Mouse (Mus musculus) liver, embryonic 15.5 days (tissue): ENCODE results near the gene Scarf1. TPM values are rescaled to one million over a fixed set of nuclear protein-coding genes. Genes with fewer than 3 reads are reported as not detected.

ENCODE experiments used
- ATAC-seq: fragments of 200-750 bp; cut with Nextera tagmentation; 2 replicates; pipeline ENCODE4 v1.8.0; 2017; ENCODE audit warnings: moderate number of reproducible peaks, mild to moderate bottlenecking, moderate library complexity; ENCODE audit not compliant: insufficient read depth
- H3K27ac ChIP-seq: fragments of 300-500 bp; sonication (generic); replicated peaks from 2 replicates; pipeline ENCODE4 v1.5.1; 2015; ENCODE audit warnings: mild to moderate bottlenecking, inconsistent platforms
- H3K27me3 ChIP-seq: fragments of 300-500 bp; sonication (generic); 2 replicates; pipeline ENCODE4 v1.6.1; 2015; ENCODE audit warnings: mild to moderate bottlenecking, inconsistent platforms
- H3K36me3 ChIP-seq: fragments of 300-500 bp; sonication (generic); replicated peaks from 2 replicates; pipeline ENCODE4 v1.6.1; 2015; ENCODE audit warnings: moderate library complexity, mild to moderate bottlenecking, inconsistent platforms
- H3K4me1 ChIP-seq: fragments of 300-500 bp; sonication (generic); replicated peaks from 2 replicates; pipeline ENCODE4 v1.6.1; 2015; ENCODE audit warnings: inconsistent platforms
- H3K4me2 ChIP-seq: fragments of 300-500 bp; sonication (generic); 2 replicates; pipeline ENCODE4 v1.6.1; 2015; ENCODE audit warnings: moderate library complexity, mild to moderate bottlenecking, inconsistent platforms
- H3K4me3 ChIP-seq: fragments of 300-500 bp; sonication (generic); replicated peaks from 2 replicates; pipeline ENCODE4 v1.5.1; 2015; ENCODE audit warnings: mild to moderate bottlenecking, inconsistent platforms
- H3K9ac ChIP-seq: fragments of 300-500 bp; sonication (generic); 2 replicates; pipeline ENCODE4 v1.6.1; 2015; ENCODE audit warnings: moderate library complexity, mild to moderate bottlenecking, inconsistent platforms
- H3K9me3 ChIP-seq: fragments of 300-500 bp; sonication (generic); replicated peaks from 2 replicates; pipeline ENCODE4 v1.6.1; 2016; ENCODE audit warnings: inconsistent platforms
- WGBS: fragments of 180-500 bp; shearing (Covaris S2); methylation state at CpG from one replicate; pipeline ENCODE4 v1.1.7; 2015; ENCODE audit warnings: mixed read lengths; ENCODE audit not compliant: insufficient replicate concordance; 5-methylcytosine and 5-hydroxymethylcytosine counted together
- polyA plus RNA-seq: library from polyadenylated mRNA; unstranded; fragments of >200 nt; fragmentation: Nextera tagmentation; extraction: Ambion mirVana; gene quantifications from 2 replicates; pipeline ENCODE4 v1.2.1, GENCODE M21; 2015

The Scarf1 gene
- polyA plus RNA-seq, 1 experiment from 2014 or later: 2.8 TPM

DNA sequence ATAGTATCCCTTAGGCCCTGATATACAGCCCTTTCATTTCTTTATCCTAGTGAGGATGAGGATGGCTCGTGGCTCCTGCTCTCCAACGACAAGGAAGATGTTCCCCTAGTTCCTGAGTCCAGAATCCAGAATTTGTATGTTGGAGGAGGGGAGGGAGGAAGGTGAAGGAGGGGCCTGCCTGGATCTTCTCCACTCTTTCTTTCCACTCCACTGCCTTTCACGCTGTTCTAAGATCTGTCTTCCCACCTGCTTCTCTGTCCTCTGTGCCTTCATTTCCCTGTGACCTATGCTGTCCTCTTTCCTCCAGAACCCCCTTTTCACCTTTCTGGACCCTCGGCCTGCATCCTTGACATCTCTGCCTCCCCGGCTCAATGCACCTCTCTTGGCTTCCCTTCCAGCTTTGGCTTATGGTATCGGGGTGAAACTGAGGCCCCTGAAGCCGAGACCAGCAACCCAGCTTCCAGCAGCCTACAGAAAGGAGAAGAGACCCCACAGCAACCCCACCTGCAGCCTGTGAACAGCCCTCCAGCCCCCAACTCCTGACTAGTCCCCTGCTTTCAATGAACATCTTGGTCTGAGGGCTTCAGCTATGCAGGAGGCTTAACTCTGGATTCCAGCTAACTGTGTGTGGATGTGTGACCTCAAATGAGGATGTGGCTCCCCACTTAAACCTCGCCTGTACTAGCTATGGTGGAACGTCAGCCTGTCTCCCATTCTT is 880 bp upstream of the Scarf1 start:
- Histone ChIP-seq H3K27me3 (no peaks in the 10 kb centered on the region), H3K4me2 (no peak overlapping the region), H3K9ac (no peak overlapping the region), H3K36me3 (peaks cover 26% of the 10 kb centered on the region), H3K9me3 (no peaks in the 10 kb centered on the region), H3K27ac (no peak overlapping the region), H3K4me3 (no peak overlapping the region), H3K4me1 (peaks cover 27% of the 10 kb centered on the region)
- ATAC-seq: no peak
- WGBS: 58% methylated on average over 9 of the region's 9 CpGs

DNA sequence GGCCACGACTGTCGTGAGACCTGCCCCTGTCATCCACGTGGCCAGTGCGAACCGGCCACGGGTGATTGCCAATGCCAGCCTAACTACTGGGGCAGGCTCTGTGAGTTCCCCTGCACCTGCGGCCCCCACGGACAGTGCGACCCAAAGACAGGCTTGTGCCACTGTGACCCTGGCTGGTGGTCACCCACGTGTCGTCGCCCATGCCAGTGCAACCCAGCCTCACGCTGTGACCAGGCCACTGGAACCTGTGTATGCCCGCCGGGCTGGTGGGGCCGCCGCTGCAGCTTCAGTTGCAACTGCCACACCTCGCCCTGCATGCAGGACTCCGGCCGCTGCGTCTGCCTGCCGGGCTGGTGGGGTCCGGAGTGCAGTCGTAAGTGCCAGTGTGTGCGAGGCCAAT is 1.8 kb downstream of the Scarf1 start:
- H3K27me3 ChIP-seq: no peaks in the 10 kb centered on the region
- no peak overlapping the region for H3K4me3 ChIP-seq
- H3K36me3 ChIP-seq: 0 out of 2 replicates have a peak, but pooled peaks cover 3% of the 10 kb centered on the region
- 82% methylated on average over 25 of the region's 25 CpGs for WGBS
- no peaks in the 10 kb centered on the region for H3K9me3 ChIP-seq
- H3K27ac ChIP-seq: no peak overlapping the region
- H3K9ac ChIP-seq: no peak overlapping the region
- H3K4me1 ChIP-seq: peaks cover 10% of the 10 kb centered on the region
- no peak overlapping the region for H3K4me2 ChIP-seq
- ATAC-seq: no peak

DNA sequence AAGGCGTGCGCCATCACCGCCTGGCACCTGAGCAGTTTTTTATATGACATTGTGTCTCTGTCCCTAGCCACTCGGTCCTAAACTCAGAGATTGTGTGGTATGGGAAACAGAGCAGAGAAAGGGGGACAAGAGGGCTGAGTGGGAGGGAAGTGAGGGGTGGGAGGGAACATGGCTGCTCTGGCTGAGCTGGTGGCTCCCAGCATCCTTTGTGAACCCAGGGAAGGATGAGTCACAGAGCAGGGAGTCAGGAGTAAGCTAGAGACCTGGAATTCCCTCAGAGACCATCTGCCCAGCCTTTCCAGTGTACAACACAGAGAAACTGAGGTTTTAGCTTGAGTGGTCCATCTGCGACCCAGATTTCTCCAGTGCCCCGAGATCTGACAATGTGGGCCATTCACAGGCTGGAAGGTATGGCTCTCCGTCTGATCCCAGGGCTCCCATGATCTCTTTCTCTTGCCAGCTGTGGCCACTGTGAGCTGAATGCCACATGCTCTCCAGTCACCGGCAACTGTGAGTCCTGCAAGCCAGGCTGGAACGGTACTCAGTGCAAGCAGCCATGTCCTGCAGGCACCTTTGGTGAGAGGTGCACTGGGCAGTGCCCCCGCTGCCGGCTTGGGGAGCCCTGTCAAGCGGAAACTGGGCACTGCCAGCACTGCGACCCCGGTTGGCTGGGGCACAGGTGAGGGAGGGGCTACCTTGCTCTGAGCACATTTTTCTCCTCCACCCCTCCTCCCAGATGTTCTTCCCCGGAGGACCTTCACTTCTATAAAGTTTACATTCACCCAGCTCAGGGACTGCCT is 6.7 kb downstream of the Scarf1 start:
- Histone ChIP-seq H3K27me3 (no peaks in the 10 kb centered on the region), H3K4me1 (no peaks in the 10 kb centered on the region), H3K4me3 (no peak overlapping the region), H3K36me3 (no peaks in the 10 kb centered on the region), H3K9ac (no peak overlapping the region), H3K4me2 (no peak overlapping the region), H3K27ac (no peak overlapping the region), H3K9me3 (no peaks in the 10 kb centered on the region)
- no peak for ATAC-seq
- 68% methylated on average over 15 of the region's 15 CpGs for WGBS

DNA sequence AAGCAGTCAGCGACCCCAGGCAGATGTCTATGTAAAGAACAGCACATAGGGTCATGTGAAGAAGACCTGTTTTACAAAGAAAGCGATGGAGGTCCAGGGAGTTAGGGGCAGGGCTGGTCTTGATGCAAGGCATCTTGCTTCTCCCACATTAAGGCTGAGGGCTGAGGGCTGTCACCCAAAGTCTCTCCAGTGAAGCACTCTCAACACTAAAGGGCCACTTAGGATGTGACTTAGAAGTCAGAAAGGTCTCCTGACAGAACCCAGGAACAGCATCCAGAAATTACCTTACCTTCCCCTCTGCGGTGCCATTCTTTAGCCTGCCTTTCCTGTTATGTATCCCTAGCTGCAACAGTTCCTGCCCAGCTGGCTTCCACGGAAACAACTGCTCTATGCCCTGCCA is 8.3 kb downstream of the Scarf1 start:
- H3K4me2 ChIP-seq: no peak overlapping the region
- H3K36me3 ChIP-seq: 0 out of 2 replicates have a peak, but pooled peaks cover 4% of the 10 kb centered on the region
- no peaks in the 10 kb centered on the region for H3K27me3 ChIP-seq
- no peak overlapping the region for H3K27ac ChIP-seq
- 75% methylated on average over 4 of the region's 4 CpGs for WGBS
- H3K9me3 ChIP-seq: no peaks in the 10 kb centered on the region
- ATAC-seq: no peak
- no peak overlapping the region for H3K4me3 ChIP-seq
- no peaks in the 10 kb centered on the region for H3K4me1 ChIP-seq
- H3K9ac ChIP-seq: no peak overlapping the region

DNA sequence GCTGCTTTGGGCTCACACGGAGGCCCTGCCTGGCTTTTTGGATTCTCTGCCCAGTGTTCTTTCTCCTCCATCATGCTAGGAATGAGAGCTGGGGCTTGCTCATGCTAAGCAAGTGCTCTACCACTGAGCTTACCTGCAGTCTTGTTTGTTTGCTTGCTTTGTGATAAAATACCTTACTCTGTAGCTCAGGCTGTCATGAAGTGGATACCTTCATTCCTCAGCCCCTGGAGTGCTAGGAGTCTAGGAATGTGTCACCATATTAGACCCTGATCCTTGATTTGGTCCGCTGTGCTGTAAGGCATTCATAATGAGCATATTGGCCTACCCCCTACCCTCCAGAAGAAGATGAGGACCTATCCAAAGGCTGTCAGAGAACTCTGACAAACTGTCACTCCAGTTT is 9.5 kb downstream of the Scarf1 start:
- WGBS: 65% methylated on average over 2 of the region's 2 CpGs
- 0 out of 2 replicates have a peak, but pooled peaks cover 4% of the 10 kb centered on the region for H3K36me3 ChIP-seq
- no peak overlapping the region for H3K4me2 ChIP-seq
- no peak overlapping the region for H3K9ac ChIP-seq
- H3K9me3 ChIP-seq: no peaks in the 10 kb centered on the region
- no peak overlapping the region for H3K27ac ChIP-seq
- no peak overlapping the region for H3K4me3 ChIP-seq
- no peak for ATAC-seq
- H3K27me3 ChIP-seq: no peaks in the 10 kb centered on the region
- no peaks in the 10 kb centered on the region for H3K4me1 ChIP-seq

DNA sequence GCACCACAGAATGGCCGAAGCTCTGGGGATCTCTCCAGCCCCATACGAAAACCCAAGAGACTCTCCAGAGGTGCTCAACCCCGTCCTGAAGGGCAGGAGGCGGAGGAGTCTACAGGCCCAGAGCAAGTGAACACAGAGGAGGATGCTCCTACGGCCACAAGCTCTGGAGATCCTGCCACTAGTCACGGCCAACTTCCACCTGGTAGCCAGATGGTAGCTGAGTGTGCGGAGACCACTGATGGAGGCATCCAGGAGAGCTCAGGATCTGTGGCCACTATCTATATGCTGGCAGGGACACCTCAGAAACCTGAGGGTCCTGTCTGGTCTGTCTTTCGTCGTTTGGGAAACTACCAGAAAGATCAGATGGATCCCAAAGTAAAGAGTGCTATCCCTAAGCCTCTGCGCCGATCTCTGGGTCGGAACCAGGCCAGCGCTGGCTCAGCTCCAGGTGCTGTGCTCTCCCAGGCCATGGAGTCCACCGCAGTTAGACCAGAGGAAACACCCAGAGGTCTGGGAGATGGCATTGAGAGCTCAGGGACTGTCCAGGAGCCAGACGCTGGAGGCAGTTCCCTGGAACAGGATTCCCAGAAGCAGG is 12.3 kb downstream of the Scarf1 start:
- no peak for ATAC-seq
- WGBS: 77% methylated on average over 15 of the region's 15 CpGs
- Histone ChIP-seq H3K4me2 (no peak overlapping the region), H3K27ac (no peak overlapping the region), H3K4me1 (peaks cover 11% of the 10 kb centered on the region), H3K27me3 (no peaks in the 10 kb centered on the region; the same call in 1 of the 2 replicates), H3K9me3 (no peaks in the 10 kb centered on the region), H3K9ac (no peak overlapping the region), H3K4me3 (no peak overlapping the region), H3K36me3 (0 out of 2 replicates have a peak, but pooled peaks cover 4% of the 10 kb centered on the region)

DNA sequence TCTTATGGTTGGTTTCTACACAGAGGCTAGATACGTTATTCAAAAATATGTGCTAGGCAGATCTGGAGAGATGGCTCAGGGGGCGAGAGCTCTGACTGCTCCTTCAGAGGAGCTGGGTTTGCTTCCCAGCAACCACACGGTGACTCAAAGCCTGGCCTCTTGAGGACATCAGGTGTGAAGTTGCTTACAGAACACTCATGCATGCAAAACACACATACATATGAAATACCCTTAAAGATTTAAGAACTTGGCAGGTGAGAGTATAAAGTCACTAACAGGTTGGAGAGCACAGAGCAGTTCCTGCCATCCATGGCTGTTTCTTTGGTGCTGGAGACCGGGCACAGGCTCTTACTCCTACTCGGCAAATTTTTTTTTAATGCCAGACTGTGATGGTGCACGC is 13.6 kb downstream of the Scarf1 start:
- H3K27me3 ChIP-seq: no peaks in the 10 kb centered on the region; the same call in 1 of the 2 replicates
- H3K4me1 ChIP-seq: peaks cover 21% of the 10 kb centered on the region
- no peak overlapping the region for H3K4me3 ChIP-seq
- H3K9me3 ChIP-seq: no peaks in the 10 kb centered on the region
- H3K9ac ChIP-seq: no peak overlapping the region
- H3K36me3 ChIP-seq: 0 out of 2 replicates have a peak, but pooled peaks cover 4% of the 10 kb centered on the region
- no peak overlapping the region for H3K27ac ChIP-seq
- WGBS: 74% methylated on average over 6 of the region's 6 CpGs
- no peak overlapping the region for H3K4me2 ChIP-seq
- no peak for ATAC-seq

DNA sequence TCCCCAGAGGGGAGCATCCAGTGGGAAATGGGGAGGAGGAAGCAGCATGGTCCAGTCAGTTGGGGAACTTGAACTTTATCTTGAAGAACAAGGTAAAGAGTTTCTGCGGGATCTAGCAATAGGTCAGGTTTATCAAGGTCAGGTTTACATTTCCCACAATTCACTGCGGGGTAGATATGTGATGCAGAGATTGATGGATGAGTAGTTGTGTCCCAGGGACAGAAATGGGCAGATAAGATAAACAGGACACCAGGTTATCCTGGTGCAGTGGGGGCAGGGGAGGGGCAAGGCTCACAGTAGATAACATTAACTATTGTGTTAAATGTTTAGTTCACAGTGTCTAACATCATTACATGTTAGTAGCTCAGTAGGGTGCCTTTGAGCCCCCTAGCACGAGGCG is 16.4 kb downstream of the Scarf1 start:
- H3K4me1 ChIP-seq: peaks cover 40% of the 10 kb centered on the region
- peaks cover 14% of the 10 kb centered on the region for H3K27me3 ChIP-seq
- WGBS: 48% methylated on average over 4 of the region's 4 CpGs

DNA sequence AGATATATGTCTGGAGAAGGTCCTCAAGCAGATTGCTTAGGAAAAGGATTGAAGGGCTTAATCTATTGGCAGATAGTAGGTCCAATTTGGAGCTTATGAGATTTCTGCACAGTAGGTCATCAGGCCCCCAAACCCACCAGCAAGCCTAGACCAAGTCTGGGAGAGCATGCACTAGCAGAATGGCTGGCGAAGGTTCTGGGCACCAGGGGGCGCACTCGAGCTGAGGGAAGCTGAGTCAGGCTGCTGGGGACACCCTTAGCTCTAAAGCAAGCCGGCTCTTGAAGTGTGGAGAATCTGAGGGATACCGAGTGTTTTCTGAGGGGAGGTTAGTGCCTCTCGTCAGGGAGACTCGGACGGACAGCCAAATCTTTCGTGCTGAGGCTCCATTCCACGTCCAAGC is 17.0 kb downstream of the Scarf1 start:
- peak overlapping the region; percentile 88 for H3K27ac ChIP-seq
- 1% methylated on average over 10 of the region's 10 CpGs for WGBS

More for the DNA sequence above, 16.4 kb downstream of the Scarf1 start:
- H3K4me2 ChIP-seq: peak overlapping the region; percentile 98
- H3K9me3 ChIP-seq: no peaks in the 10 kb centered on the region
- H3K27ac ChIP-seq: no peak overlapping the region
- no peak overlapping the region for H3K4me3 ChIP-seq
- no peak for ATAC-seq
- no peak overlapping the region for H3K9ac ChIP-seq
- H3K36me3 ChIP-seq: 0 out of 2 replicates have a peak, but pooled peaks cover 4% of the 10 kb centered on the region

DNA sequence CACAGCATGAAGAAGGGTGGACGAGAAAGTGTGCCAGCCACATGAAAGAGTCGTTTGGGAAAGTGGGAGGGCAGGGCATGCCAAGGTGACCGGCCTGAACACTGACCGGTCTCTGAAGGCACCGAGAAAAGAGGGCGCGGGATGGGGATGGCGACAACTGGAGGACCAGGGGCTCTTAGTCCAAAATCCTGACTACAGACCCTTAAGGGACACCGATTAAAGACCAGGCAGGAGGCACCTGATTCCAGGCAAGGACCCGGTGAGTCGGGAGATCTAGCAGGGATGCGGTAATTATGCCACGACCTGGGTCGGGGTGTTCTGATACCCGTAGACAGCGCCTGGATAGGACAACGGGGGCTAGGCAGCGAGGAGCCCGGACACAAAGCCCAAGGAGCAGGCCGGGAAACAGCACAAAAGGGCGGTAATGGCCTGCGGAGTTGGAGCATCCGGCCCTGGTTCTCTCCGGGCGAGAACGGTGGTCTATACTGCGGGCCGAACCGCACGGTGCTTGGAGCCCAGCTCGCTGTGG is 17.6 kb downstream of the Scarf1 start:
- peak; percentile 23 for ATAC-seq
- Histone ChIP-seq H3K4me3 (peak overlapping the region; percentile 80), H3K36me3 (0 out of 2 replicates have a peak, but pooled peaks cover 3% of the 10 kb centered on the region), H3K4me1 (peaks cover 49% of the 10 kb centered on the region), H3K9ac (peak overlapping the region; percentile 85), H3K4me2 (peak overlapping the region; percentile 98), H3K27me3 (peaks cover 14% of the 10 kb centered on the region), H3K9me3 (no peaks in the 10 kb centered on the region), H3K27ac (peak overlapping the region; percentile 88)
- under 1% methylated on average over 31 of the region's 31 CpGs for WGBS

More for the DNA sequence above, 17.0 kb downstream of the Scarf1 start:
- Histone ChIP-seq H3K9me3 (no peaks in the 10 kb centered on the region), H3K9ac (peak overlapping the region; percentile 85), H3K36me3 (0 out of 2 replicates have a peak, but pooled peaks cover 4% of the 10 kb centered on the region), H3K4me3 (peak overlapping the region; percentile 80), H3K4me1 (peaks cover 46% of the 10 kb centered on the region), H3K27me3 (peaks cover 14% of the 10 kb centered on the region), H3K4me2 (peak overlapping the region; percentile 98)
- peak; percentile 35 for ATAC-seq
